Mouse (Mus musculus) ovary, postnatal 10 days (tissue): ENCODE measurements around the gene Dlec1.
A peak's percentile ranks its signal among the peaks of the same experiment; 100 is the strongest.

ENCODE experiments used
- DNase-seq: peaks from one replicate; pipeline ENCODE4 v3.0.0; 2022; ENCODE audit warnings: low spot score

The Dlec1 gene

GRCm38 (mm10) chr9:119143372-119143771 is 41.1 kb downstream of the Dlec1 start:
- DNase-seq: no peak

GRCm38 (mm10) chr9:119144696-119145095 is 42.4 kb downstream of the Dlec1 start:
- DNase-seq: no peak

- DNase-seq: no peak
Observed at GRCm38 (mm10) chr9:119145137-119145536, 42.9 kb downstream of the Dlec1 start.

- DNase-seq: no peak
Observed at GRCm38 (mm10) chr9:119145638-119146037, 43.4 kb downstream of the Dlec1 start.

- no peak for DNase-seq
Observed at GRCm38 (mm10) chr9:119146098-119146770, 44.0 kb downstream of the Dlec1 start.

- DNase-seq: peak; percentile 15
Observed at GRCm38 (mm10) chr9:119149601-119150000, 47.3 kb downstream of the Dlec1 start.

GRCm38 (mm10) chr9:119151751-119152150 is 49.5 kb downstream of the Dlec1 start:
- no peak for DNase-seq

GRCm38 (mm10) chr9:119155416-119155815 is 53.1 kb downstream of the Dlec1 start:
- DNase-seq: no peak

GRCm38 (mm10) chr9:119155826-119156225 is 53.5 kb downstream of the Dlec1 start:
- DNase-seq: no peak

- peak; percentile 65 for DNase-seq
Observed at GRCm38 (mm10) chr9:119156278-119157201, 54.3 kb downstream of the Dlec1 start, which contains the start of gene Acaa1b. Acaa1b (minus strand) TSS chr9:119157093.

- DNase-seq: no peak
Observed at GRCm38 (mm10) chr9:119158861-119159260, 56.6 kb downstream of the Dlec1 start, which contains the start of gene Gm47289. Gm47289 (plus strand) TSS chr9:119159161.

- no peak for DNase-seq
Observed at GRCm38 (mm10) chr9:119160689-119161088, 58.4 kb downstream of the Dlec1 start.

GRCm38 (mm10) chr9:119164743-119165142 is 62.5 kb downstream of the Dlec1 start:
- DNase-seq: no peak

- DNase-seq: no peak
Observed at GRCm38 (mm10) chr9:119165548-119165947, 63.3 kb downstream of the Dlec1 start.

- no peak for DNase-seq
Observed at GRCm38 (mm10) chr9:119167608-119168007, 65.3 kb downstream of the Dlec1 start.

- no peak for DNase-seq
Observed at GRCm38 (mm10) chr9:119179292-119179691, 77.0 kb downstream of the Dlec1 start.

GRCm38 (mm10) chr9:119181241-119181728 is 79.0 kb downstream of the Dlec1 start:
- DNase-seq: no peak

GRCm38 (mm10) chr9:119192202-119192990 is 90.1 kb downstream of the Dlec1 start:
- DNase-seq: no peak
